Mouse (Mus musculus) liver, postnatal 0 days (tissue): ENCODE measurements around the gene Prph.

Experiments
- CTCF ChIP-seq: sonication (generic); IDR thresholded peaks from 2 replicates; pipeline ENCODE4 v1.5.1; 2016; ENCODE audit warnings: antibody characterized with exemption, low read depth
- EP300 ChIP-seq: IDR thresholded peaks from 2 replicates; pipeline ENCODE4 v1.6.1; 2016; ENCODE audit warnings: antibody characterized with exemption, low read depth, mild to moderate bottlenecking

DNA sequence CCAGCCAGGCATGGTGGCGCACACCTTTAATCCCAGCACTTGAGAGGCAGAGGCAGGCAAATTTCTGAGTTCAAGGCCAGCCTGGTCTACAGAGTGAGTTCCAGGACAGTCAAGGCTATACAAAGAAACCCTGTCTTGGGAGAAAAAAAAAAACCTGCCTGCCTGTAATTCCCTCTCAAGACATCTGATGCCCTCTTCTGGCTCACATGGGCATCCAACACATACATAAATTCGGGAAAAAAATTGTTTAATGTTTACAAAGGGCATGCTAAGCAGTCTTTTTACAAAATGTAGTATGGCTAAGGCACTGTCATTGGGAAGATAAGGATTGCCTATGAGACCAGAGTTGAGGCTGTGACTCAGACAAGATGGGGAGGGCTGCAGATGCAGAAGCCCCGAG lies 24.8 kb downstream of the Prph start:
- TF ChIP-seq CTCF = no peak
- no peak for TF ChIP-seq EP300
